Mouse (Mus musculus) lung, postnatal 10 days (tissue): ENCODE data around the gene Olfr1047.
"Not testable (repeated sequence)": the region's sequence is repeated elsewhere in the genome, so short reads cannot be mapped to it uniquely, and the experiment has no call there.

Experiments
- DNase-seq: peaks from one replicate; pipeline ENCODE4 v3.0.0; 2021

Olfr1047 gene

DNA sequence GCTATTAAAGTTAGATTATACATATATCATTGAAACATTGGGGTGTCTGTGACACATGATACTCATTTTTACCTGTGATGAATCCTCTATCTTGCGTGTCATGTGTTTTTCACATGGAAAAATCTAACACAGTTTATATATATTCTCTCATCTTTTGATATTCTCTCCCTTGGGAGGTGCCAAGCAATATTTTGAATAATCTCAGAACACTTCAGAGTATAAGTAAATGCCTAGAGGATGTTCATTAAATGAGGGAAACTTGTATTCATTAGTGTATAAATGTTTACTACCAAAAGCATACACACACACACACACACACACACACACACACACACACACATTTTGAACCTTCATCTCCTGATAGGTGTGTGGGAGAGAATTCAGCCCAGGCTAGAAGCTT is at the start of gene Olfr1047:
TSS of gene Olfr1047 (minus strand) at position 101 of the 400 bp plus-strand sequence.
- DNase-seq, result no peak

DNA sequence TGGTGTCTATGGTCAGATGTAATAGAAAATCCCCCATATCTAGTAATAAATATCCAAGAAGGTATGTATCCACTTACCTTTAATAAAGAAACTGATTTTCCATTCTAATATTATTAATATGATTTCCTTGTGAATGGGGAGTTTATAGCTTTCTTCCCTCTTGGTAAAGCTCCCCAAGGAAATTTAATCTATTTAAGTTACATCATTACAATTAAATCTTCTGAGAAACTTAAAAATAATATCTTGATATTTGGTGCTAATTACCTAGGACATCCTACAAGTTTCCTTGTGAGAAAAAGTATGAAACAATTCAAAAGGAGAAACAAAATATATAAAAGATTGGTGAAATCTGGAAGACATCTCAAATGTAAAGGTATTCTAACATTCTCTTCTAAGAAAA is 47.8 kb upstream of the Olfr1047 start, which contains the start of gene Olfr1051:
TSS of gene Olfr1051 (minus strand) at position 101 of the 400 bp plus-strand sequence.
- DNase-seq, result not testable (repeated sequence)

DNA sequence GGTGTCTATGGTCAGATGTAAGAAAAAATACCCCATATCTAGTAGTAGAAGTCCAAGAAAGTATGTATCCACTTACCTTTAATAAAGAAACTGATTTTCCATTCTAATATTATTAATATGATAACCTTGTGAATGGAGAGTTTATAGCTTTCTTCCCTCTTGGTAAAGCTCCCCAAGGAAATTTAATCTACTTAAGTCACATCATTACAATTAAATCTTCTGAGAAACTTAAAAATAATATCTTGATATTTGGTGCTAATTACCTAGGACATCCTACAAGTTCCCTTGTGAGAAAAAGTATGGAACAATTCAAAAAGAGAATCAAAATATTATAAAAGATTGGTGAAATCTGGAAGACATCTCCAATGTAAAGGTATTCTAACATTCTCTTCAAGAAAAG is 27.0 kb upstream of the Olfr1047 start, which contains the start of gene Olfr1049:
TSS of gene Olfr1049 (minus strand) at position 101 of the 400 bp plus-strand sequence.
- not testable (repeated sequence) for DNase-seq

DNA sequence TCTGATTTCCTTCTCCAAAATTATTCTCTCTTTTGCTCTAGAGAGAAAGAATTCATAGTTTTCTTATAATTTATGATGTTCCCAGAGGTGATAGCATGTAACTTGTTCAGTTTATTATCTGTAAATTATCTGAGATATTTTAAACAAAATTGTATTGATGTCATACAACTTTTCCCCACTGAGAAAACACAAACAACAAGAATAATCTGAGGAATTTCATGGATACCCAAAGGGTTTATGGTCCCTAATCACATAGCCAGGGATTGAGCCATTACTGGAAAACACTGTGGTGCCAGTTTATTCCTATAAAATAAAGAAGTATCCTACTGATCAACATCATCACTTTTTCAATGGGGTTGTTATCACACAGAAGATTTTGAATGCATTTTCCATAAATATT is 9.0 kb upstream of the Olfr1047 start, which contains the start of gene Olfr1048:
TSS of gene Olfr1048 (minus strand) at position 101 of the 400 bp plus-strand sequence.
- no peak for DNase-seq

DNA sequence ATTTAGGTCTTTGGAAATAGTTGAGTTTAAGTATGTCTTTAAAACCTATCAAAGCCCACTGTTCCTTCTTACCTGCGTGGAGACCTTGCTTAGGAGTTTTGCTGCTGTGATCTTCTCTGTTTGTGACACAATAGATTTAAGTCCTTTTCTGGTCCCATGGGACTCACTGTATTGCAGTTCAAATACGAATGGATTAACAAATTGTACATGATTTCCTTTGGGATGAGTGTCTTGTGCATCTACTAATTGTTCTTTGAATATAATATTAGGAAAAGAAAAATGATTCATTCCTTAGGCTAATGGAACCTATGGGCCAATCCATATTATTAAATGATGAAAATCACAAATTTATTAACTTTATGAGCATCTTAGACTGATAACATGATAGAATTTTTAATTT is 12.0 kb downstream of the Olfr1047 start, which contains the start of gene Olfr1046:
TSS of gene Olfr1046 (minus strand) at position 101 of the 400 bp plus-strand sequence.
- DNase-seq, result no peak

GRCm38 (mm10) chr2:86202909-86203308 is 28.3 kb downstream of the Olfr1047 start, which contains the start of gene Olfr1045:
TSS of gene Olfr1045 (minus strand) at chr2:86203009.
- DNase-seq, result no peak

DNA sequence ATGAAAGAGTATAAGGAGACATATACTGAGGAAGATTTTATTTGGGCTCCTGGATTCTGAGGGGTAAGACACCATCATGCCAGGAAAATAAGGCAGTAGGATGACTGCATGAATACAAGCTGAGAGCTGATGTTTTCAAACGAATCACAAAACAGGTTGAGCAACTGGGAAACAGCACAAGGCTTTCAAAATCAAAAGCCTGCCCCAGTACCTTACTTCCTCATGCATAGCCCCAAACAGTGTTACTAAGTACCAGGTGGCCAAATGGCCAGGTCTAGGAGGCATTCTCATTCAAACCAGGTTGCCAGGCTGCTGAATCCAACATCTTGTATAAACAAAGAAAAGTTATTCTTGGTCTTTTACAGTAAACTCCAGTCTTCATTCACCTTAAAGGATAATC is 35.3 kb downstream of the Olfr1047 start:
- no peak for DNase-seq

DNA sequence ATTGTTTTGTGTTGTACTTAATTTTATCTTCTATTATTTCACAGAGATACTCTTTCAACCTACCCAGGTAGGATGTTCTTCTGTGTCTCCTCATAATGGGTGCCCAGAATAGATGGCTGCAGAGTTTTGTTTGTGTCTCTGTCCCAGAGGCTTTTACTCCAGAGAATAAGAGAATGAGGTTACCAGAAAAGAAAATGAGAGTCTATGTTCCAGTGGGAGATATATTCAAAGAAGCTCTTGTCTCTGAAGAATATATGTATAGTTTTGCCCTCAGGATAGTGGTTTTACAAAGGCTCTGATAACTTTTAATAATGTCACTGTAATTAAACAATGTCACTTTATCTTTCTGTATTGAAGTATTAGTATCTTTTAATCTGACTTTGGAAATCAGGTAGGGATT is 45.6 kb downstream of the Olfr1047 start, which contains the start of gene Olfr52:
TSS of gene Olfr52 (minus strand) at position 101 of the 400 bp plus-strand sequence.
- no peak for DNase-seq

DNA sequence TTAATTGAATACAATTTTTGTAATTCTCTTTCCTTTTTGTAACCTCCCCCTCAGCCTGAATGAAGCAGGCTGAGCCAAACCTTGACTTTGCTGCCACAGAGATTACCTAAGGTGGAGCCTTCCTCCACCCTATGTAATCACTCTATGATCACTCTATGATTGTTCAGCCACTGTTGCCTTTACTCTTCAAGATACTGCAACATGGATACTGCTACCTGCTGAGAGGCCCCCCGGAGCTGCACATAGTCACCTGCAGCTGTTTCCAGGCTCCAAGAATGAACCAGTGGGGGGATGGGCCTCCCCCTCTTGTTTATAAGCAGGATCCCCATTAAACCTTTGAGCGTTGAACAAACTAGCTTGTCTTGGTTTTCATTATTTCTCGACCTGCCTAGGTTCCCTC is 51.3 kb downstream of the Olfr1047 start:
- no peak for DNase-seq

GRCm38 (mm10) chr2:86177720-86178119 is 53.5 kb downstream of the Olfr1047 start, which contains the start of gene Olfr1044:
TSS of gene Olfr1044 (minus strand) at chr2:86177820.
- DNase-seq, result no peak
